Mouse (Mus musculus) urinary bladder, adult 2 months (tissue): ENCODE results near the gene Tmem89. TPM values are rescaled to one million over a fixed set of nuclear protein-coding genes. Genes with fewer than 3 reads are reported as not detected.

Experiments used
- polyA plus RNA-seq: library from polyadenylated mRNA; depleted of rRNA; stranded (reverse); fragments of >200 nt; gene quantifications from 2 replicates; pipeline ENCODE4 v1.2.3, GENCODE M21; 2012; rRNA removed

Tmem89 gene
- polyA plus RNA-seq, 1 experiment, result not detected

Other genes starting within 250 kb of the Tmem89 start
- gene Prkar2a, start 225.3 kb upstream of the Tmem89 start, polyA plus RNA-seq, result 24.5 and 31.8 TPM in 2 replicates
- gene Ip6k2, start 130.8 kb upstream of the Tmem89 start, polyA plus RNA-seq, result 77.3 and 97.8 TPM in 2 replicates
- 10.2 and 11.7 TPM in 2 replicates for gene Nckipsd, start 106.3 kb upstream of the Tmem89 start, polyA plus RNA-seq
- 0.19 and 0.23 TPM in 2 replicates for gene Celsr3, start 88.3 kb upstream of the Tmem89 start, polyA plus RNA-seq
- gene Slc26a6, start 61.3 kb upstream of the Tmem89 start, polyA plus RNA-seq, result 9.7 and 9.8 TPM in 2 replicates
- gene Uqcrc1, start 22.0 kb downstream of the Tmem89 start, polyA plus RNA-seq, result 278 and 302 TPM in 2 replicates
- gene Col7a1, start 39.0 kb downstream of the Tmem89 start, polyA plus RNA-seq, result 3.3 and 4.7 TPM in 2 replicates
- gene Ucn2, start 71.4 kb downstream of the Tmem89 start, polyA plus RNA-seq, result 0.43 and 0.51 TPM in 2 replicates
- 16.3 and 19.4 TPM in 2 replicates for gene Pfkfb4, start 77.2 kb downstream of the Tmem89 start, polyA plus RNA-seq
- gene Shisa5, start 123.9 kb downstream of the Tmem89 start, polyA plus RNA-seq, result 201 and 202 TPM in 2 replicates
- 37.3 and 41.4 TPM in 2 replicates for gene Trex1, start 145.1 kb downstream of the Tmem89 start, polyA plus RNA-seq
- gene Atrip, start 159.5 kb downstream of the Tmem89 start, polyA plus RNA-seq, result 17.1 and 17.6 TPM in 2 replicates
- 10.9 and 14.0 TPM in 2 replicates for gene Ccdc51, start 167.9 kb downstream of the Tmem89 start, polyA plus RNA-seq
- gene Tma7, start 168.0 kb downstream of the Tmem89 start, polyA plus RNA-seq, result 118 and 126 TPM in 2 replicates
- 19.9 and 26.2 TPM in 2 replicates for gene Plxnb1, start 180.8 kb downstream of the Tmem89 start, polyA plus RNA-seq
- not detected in 2 replicates for gene Fbxw21, start 247.4 kb downstream of the Tmem89 start, polyA plus RNA-seq